Mouse (Mus musculus) urinary bladder, postnatal 25 days (tissue): Measurements from ENCODE around the gene Otud3.
"Not testable (repeated sequence)": the region's sequence is repeated elsewhere in the genome, so short reads cannot be mapped to it uniquely, and the experiment has no call there.

Experiments
- DNase-seq: peaks from one replicate; pipeline ENCODE4 v3.0.0; 2022; ENCODE audit warnings: low spot score

Otud3 gene

DNA sequence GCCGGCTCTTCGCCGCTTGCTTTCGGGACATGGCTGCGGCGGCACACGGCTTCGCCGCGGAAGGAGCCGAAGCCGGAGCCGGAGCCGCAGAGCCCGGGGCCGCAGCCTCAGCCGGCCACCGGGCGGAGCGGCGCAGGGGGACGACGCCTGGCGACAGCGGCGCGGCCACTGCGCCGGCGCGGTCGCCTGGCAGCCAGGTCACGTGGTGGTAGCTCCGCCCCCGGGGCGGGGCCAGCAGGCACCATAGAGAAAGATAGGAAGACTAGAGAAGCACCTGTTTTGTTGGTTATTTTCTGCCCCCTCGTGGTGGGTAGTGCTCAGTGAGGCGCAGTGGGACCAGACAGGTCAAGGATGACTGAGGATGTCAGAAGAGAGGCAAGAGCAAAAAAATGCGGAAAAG is at the start of gene Otud3:
Gene Otud3, minus strand, starts transcription at position 149 of the 400 bp plus-strand sequence.
- peak; percentile 96 for DNase-seq

- DNase-seq: no peak
Observed at GRCm38 (mm10) chr4:138962719-138963118, 49.0 kb upstream of the Otud3 start.

DNA sequence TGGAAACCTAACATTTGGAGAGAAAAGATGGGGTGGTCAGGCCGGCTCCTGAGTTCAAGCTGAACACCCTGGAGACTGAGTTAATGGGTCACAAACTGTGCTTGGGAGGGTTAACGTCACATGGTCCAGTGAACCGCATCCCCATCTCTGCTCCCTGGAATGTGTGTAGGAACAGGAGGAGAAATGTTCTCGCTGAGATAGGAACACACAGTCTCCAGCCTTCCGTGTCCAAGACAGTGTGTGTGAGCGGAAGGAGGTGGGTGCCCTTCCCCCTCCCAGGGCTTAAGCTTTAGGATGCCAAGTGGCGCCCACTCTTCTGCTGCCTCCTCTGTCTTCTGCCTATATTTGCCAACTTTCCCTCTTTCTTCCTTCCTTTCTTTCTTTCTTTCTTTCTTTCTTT is 46.2 kb upstream of the Otud3 start:
- DNase-seq: no peak

GRCm38 (mm10) chr4:138959120-138959519 is 45.4 kb upstream of the Otud3 start:
- no peak for DNase-seq

DNA sequence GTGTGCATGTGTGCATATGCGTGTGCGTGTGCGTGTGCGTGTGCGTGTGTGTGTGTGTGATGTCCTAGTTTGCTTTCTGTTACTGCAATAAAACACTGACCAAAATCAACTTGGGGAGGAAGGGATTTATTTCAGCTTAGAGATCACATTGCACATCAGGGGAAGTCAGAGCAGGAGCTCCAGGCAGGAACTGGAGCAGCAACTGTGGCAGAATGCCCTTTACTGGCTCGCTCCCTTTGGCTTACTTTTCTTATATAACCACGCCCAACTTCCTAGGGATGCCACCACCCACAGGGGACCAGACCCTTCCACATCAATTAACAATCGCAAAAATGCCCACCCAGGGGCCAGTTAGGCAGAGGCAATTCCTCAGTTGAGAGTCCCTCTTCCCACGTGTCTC is 44.9 kb upstream of the Otud3 start:
- DNase-seq: no peak

GRCm38 (mm10) chr4:138948257-138948656 is 34.5 kb upstream of the Otud3 start:
- DNase-seq: no peak

- DNase-seq: peak; percentile 67
Observed at GRCm38 (mm10) chr4:138943730-138944129, 30.0 kb upstream of the Otud3 start.

DNA sequence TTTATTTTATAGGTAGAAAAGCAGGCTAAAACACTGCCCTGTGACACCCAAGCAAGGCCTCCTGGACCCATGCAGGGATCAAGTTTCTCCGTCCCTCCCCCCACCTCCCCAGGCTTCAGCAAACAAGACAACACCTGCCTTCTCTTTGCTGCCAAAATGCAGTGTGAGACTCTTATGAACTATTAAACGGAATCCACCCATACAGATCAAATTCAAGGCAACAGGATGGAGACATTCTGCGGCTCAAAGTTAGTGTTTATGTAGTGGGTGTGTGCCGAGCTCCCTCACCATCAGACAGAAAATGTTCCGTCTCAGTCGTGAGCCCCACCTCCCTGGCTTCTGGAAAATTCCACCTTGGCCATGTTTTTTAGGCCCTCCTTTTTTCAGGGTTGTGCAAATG is 28.2 kb upstream of the Otud3 start:
- DNase-seq: no peak

DNA sequence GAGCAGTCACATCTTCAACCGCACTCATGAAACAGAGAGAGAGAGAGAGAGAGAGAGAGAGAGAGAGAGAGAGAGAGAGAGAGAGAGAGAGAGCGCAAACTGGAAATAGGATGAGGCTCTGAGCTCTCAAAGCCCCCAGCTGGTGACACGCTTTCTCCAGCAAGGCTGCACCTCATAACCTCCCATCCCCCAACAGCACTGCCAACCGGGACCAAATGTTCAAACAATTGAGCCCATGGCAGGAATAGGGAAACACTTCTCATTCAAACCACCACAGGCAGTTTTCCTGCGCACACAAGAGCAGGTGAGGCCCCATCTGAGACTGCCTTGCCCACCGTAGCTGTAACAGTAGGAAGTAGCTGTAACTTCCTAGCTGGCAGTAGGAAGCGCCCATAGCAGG is 27.7 kb upstream of the Otud3 start:
- DNase-seq: no peak

GRCm38 (mm10) chr4:138939481-138939880 is 25.7 kb upstream of the Otud3 start:
- no peak for DNase-seq

GRCm38 (mm10) chr4:138938495-138939269 is 24.9 kb upstream of the Otud3 start:
- DNase-seq: no peak

DNA sequence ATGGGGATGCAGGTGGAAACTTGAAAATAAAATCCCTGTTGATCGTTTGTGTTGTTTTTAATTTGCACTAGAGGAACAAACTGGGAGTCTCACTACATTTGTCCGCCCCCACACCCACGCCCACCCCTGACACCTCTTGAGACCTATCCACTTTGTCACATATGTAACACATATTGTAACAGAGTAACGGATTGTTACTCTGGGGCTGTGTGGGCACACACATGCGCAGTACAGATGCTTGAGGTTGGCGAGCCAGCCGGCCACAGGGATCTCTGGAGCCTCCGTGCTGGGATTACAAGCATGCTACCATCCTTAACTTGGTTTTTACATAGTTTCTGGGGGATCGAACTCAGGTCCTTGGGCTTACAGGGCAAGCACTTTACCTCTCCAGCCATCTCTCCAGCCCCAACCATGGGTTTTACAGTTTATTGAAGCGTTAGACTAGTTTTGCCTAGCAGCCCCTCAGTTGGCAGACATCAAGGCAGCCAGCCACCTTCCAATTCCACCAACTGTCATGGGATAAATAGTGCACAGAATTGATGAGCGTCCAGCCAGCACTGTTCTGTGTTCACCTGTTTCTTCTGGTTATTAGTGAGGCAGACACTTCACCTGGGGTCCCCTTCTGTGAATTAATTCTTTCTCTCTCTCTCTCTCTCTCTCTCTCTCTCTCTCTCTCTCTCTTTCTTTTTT is 20.9 kb upstream of the Otud3 start:
- no peak for DNase-seq

GRCm38 (mm10) chr4:138933862-138934261 is 20.1 kb upstream of the Otud3 start:
- DNase-seq: no peak

DNA sequence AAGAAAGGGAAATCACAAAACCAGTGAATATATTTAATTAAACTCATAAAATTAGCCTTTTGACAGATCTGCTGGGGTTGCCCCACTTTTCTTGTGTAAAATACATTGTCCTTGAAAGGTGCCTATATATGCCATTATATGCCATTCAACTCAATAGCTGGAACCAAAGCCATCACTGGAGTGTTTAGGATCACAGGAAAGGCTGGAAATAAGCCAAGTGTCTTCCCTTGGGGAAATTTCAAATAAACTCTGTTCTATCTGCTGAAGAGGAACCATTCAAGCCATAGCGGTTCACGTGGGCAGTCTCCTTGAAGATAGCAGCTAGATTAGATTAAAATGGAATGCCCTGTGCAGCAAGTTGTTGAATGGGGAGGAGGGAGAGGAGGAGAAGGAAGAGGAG is 11.8 kb upstream of the Otud3 start:
- no peak for DNase-seq

GRCm38 (mm10) chr4:138922131-138922459 is 8.3 kb upstream of the Otud3 start:
- DNase-seq: peak; percentile 97

DNA sequence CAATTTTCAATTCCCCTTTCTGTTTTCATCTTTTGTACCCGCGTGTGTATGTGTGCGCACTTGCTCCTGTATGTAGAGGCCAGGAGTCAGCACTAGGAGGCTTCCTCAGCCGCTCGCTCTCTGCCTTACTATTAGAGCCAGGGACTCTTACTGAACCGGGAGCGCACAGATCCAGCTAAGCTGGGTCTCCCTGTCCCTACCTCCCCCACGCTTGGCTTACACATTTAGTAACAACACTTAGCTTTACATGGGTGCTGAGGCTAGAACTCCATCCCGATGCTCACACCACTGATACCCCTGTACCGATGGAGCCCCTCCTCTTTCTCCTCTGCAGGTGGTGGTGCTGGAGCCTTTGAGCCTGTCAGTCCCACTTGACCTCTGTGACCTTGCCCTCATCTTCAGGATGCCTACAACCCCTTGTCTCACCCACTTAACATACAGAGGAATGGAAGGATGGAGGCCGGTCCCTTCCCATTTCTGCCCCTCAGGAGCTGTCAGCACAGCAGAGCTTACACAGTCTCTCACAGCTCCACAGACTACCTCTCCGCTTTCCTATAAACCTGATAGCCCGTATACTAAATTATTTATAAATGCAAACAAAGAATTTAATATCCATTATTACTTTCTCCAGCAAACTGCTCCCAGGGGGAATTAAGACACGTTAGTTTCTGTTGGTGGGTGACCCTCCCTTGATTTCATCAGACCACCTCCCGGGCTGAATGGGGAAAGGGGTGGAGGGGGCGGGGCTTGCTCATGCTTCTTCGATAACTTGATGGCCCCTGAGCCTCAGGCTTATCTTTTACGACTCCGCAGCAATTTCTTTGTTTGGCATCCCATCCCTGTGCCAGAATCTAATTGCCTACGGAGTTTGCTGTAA is 7.7 kb upstream of the Otud3 start:
- no peak for DNase-seq

DNA sequence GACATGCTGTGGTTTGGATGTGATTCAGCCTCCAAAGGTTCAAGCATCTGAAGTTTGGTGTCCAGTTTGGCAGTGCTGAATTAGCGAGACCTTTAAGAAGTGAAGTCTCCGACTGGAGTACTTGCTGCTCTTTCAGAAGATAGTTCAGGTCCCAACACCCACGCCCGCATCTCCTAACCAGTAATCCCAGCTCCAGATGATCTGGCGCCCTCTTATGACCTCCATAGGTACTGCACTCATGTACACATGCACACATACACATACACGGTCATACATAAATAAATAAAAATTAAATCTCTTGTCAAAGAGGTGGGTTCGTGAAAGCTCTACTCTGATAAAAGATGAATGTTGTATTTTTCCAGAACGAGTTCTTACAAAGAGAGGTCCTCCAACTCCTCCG is 3.5 kb upstream of the Otud3 start:
- no peak for DNase-seq

DNA sequence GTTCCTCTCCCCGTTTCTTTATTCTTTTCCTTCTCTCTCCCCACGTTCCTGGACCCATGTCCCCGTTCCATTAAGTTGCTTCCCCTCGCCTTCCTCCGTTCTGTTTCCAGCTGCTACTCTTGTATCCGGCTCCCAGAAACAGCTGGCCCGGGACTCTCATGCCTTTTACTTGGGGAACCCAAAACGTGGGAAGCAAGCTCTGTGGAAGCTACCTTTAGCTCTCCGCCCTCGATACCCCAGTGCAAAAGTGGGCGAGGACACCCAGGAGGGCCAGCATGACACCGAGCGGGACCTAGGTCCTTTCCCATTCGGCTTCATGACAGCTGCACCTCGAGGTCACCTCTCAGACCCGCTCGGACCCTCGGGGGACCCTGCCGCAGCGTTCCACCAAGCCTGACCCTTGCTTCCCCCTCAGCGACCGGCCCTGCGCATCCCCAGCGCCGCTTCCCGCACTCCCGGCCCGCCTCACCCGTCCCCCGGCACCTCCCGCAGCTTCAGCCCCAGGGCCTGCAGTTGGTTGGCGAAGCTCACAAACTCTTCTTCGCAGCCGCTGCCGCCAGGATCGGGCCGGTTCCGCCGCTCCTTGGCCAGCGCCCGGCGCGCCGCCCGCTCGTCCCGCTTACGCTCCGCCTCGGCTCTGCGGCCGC is 481 bp downstream of the Otud3 start:
- peak; percentile 34 for DNase-seq

- DNase-seq: no peak
Observed at GRCm38 (mm10) chr4:138905624-138906337, 8.0 kb downstream of the Otud3 start.

- no peak for DNase-seq
Observed at GRCm38 (mm10) chr4:138899361-138899760, 14.4 kb downstream of the Otud3 start.

GRCm38 (mm10) chr4:138893789-138894188 is 20.0 kb downstream of the Otud3 start:
- DNase-seq: not testable (repeated sequence)

GRCm38 (mm10) chr4:138892655-138893054 is 21.1 kb downstream of the Otud3 start:
- no peak for DNase-seq
